Mouse (Mus musculus) testis, adult 2 months (tissue): ENCODE measurements around the gene Kdm1a.

Experiments used
- CTCF ChIP-seq: fragments of 200-500 bp; IDR thresholded peaks from 2 replicates; pipeline ENCODE4 v1.5.1; 2012; ENCODE audit warnings: low read depth, mild to moderate bottlenecking, inconsistent platforms, low read length, moderate library complexity; ENCODE audit not compliant: control insufficient read depth, insufficient read depth, insufficient replicate concordance
- POLR2A ChIP-seq: fragments of 200-500 bp; IDR thresholded peaks from 2 replicates; pipeline ENCODE4 v1.6.1; 2012; ENCODE audit warnings: low read depth, mild to moderate bottlenecking, inconsistent platforms, low read length, moderate library complexity; ENCODE audit not compliant: control insufficient read depth

DNA sequence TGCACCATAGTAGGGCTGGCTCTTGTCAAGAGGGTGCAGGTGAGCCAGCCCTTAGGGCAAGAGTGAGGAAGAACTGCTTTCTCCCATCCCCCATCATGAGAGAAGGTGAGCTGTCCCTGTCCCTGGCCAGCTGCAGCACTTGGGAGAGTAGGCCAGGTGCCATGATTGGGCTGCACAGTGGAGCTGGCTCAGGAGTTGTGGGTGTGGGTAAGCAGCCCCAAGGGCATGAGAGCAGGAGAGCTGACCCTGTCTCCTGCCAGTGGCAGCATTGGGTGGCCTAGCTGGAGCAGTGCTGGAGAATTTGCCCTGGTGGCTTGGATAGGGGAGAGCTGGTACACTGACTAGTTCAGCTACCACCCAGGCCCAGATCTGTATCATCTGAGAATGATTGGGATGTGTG, 89.6 kb downstream of the Kdm1a start:
- no peak for TF ChIP-seq POLR2A
- no peak for TF ChIP-seq CTCF
